Mouse (Mus musculus) midbrain, embryonic 12.5 days (tissue): ENCODE measurements around the gene C1qtnf5. TPM values are rescaled to one million over a fixed set of nuclear protein-coding genes. Genes with fewer than 3 reads are reported as not detected.

Source experiments
- ATAC-seq: fragments of 200-750 bp; cut with Nextera tagmentation; 2 replicates; pipeline ENCODE4 v1.8.0; 2017; ENCODE audit warnings: low read depth, moderate TSS enrichment, moderate library complexity; ENCODE audit not compliant: low FRiP score
- H3K27ac ChIP-seq: fragments of 300-500 bp; sonication (generic); replicated peaks from 2 replicates; pipeline ENCODE4 v1.5.1; 2016; ENCODE audit warnings: mild to moderate bottlenecking
- H3K27me3 ChIP-seq: fragments of 300-500 bp; sonication (generic); 2 replicates; pipeline ENCODE4 v1.6.1; 2016; ENCODE audit warnings: mild to moderate bottlenecking
- H3K36me3 ChIP-seq: fragments of 300-500 bp; sonication (generic); 2 replicates; pipeline ENCODE4 v1.6.1; 2016
- H3K4me1 ChIP-seq: fragments of 300-500 bp; sonication (generic); 2 replicates; pipeline ENCODE4 v1.6.1; 2016
- H3K4me2 ChIP-seq: fragments of 300-500 bp; sonication (generic); replicated peaks from 2 replicates; pipeline ENCODE4 v1.6.1; 2016; ENCODE audit warnings: mild to moderate bottlenecking, moderate library complexity
- H3K4me3 ChIP-seq: fragments of 300-500 bp; sonication (generic); 2 replicates; pipeline ENCODE4 v1.5.1; 2016; ENCODE audit warnings: mild to moderate bottlenecking
- H3K9ac ChIP-seq: fragments of 300-500 bp; sonication (generic); replicated peaks from 2 replicates; pipeline ENCODE4 v1.6.1; 2016; ENCODE audit warnings: mild to moderate bottlenecking, moderate library complexity
- H3K9me3 ChIP-seq: fragments of 300-500 bp; sonication (generic); 2 replicates; pipeline ENCODE4 v1.6.1; 2016; ENCODE audit warnings: mild to moderate bottlenecking
- WGBS: fragments of 180-500 bp; shearing (Covaris S2); methylation state at CpG from one replicate; pipeline ENCODE4 v1.1.7; 2016; 5-methylcytosine and 5-hydroxymethylcytosine counted together
- polyA plus RNA-seq: library from polyadenylated mRNA; unstranded; fragments of >200 nt; fragmentation: Nextera tagmentation; extraction: Ambion mirVana; gene quantifications from 2 replicates; pipeline ENCODE4 v1.2.1, GENCODE M21; 2016

The C1qtnf5 gene
- polyA plus RNA-seq, 1 experiment from 2014 or later: 1.3 TPM

GRCm38 (mm10) chr9:44093612-44094503 lies 13.2 kb upstream of the C1qtnf5 start:
- H3K36me3 ChIP-seq: no peaks in the 10 kb centered on the region
- H3K27me3 ChIP-seq: peaks cover 5% of the 10 kb centered on the region; the same call in 1 of the 2 replicates
- H3K4me1 ChIP-seq: peaks cover 13% of the 10 kb centered on the region
- 30% methylated on average over 24 of the region's 24 CpGs for WGBS
- peak overlapping the region; percentile 31 for H3K4me2 ChIP-seq
- H3K4me3 ChIP-seq: peak overlapping the region; percentile 4; the same call in 1 of the 2 replicates
- H3K9me3 ChIP-seq: no peaks in the 10 kb centered on the region
- no peak overlapping the region for H3K9ac ChIP-seq
- ATAC-seq: peak; percentile 44; the same call in 1 of the 2 replicates
- no peak overlapping the region for H3K27ac ChIP-seq

GRCm38 (mm10) chr9:44094737-44095136 lies 12.3 kb upstream of the C1qtnf5 start:
- Histone ChIP-seq H3K4me1 (peaks cover 13% of the 10 kb centered on the region), H3K4me3 (no peak overlapping the region), H3K36me3 (no peaks in the 10 kb centered on the region), H3K27me3 (peaks cover 3% of the 10 kb centered on the region; the same call in 1 of the 2 replicates), H3K27ac (no peak overlapping the region), H3K9me3 (no peaks in the 10 kb centered on the region), H3K4me2 (no peak overlapping the region), H3K9ac (no peak overlapping the region)
- ATAC-seq: no peak
- 92% methylated on average over 3 of the region's 3 CpGs for WGBS

DNA sequence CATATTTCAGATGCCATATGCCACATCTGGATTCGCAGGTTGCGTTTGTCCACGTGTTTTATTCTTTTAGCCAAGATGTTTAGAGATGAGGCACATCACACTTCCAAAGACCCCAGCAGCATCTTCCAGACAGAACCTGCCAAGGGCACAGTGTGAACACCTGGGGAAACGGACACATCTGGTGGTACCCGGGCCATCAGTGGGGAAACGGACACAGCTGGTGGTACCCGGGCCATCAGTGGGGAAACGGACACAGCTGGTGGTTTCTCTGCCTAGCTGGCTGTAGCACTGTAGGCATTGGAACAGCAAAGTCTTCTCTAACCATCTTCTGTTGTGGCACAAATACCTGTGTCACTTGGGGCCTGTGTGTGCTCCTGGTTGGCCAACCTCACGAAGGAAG lies 11.3 kb upstream of the C1qtnf5 start:
- no peaks in the 10 kb centered on the region for H3K27me3 ChIP-seq
- H3K4me1 ChIP-seq: peaks cover 13% of the 10 kb centered on the region
- H3K4me3 ChIP-seq: no peak overlapping the region
- ATAC-seq: no peak
- H3K9me3 ChIP-seq: no peaks in the 10 kb centered on the region
- 95% methylated on average over 9 of the region's 9 CpGs for WGBS
- H3K4me2 ChIP-seq: no peak overlapping the region
- no peak overlapping the region for H3K9ac ChIP-seq
- H3K36me3 ChIP-seq: no peaks in the 10 kb centered on the region
- no peak overlapping the region for H3K27ac ChIP-seq

DNA sequence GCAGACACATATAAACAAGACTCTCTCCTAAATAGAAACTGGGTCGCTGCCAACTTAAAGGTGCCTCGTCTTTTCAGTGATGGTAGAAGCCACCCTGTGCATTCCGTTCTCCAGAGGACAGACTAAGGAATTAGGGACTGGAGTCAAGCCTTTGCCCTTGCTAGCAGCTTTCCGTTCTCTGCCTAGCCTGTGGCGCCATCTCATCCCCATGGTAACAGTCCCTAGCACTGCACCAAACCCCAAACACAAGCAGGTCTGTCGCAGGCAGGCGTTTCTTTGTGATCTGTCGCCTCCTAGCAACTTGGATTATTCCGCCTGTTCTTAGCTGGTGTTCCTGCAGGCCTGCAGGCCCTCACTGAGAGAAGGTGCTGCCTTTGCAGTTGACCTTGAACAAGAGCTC lies 10.5 kb upstream of the C1qtnf5 start:
- Histone ChIP-seq H3K4me3 (no peak overlapping the region), H3K4me2 (no peak overlapping the region), H3K27me3 (no peaks in the 10 kb centered on the region), H3K27ac (peak overlapping the region; percentile 43; the same call in 1 of the 2 replicates), H3K9me3 (no peaks in the 10 kb centered on the region), H3K36me3 (no peaks in the 10 kb centered on the region), H3K4me1 (peaks cover 15% of the 10 kb centered on the region), H3K9ac (no peak overlapping the region)
- 8% methylated on average over 9 of the region's 9 CpGs for WGBS
- ATAC-seq: peak; percentile 60; the same call in 1 of the 2 replicates

- peaks cover 13% of the 10 kb centered on the region for H3K4me1 ChIP-seq
- no peak for ATAC-seq
These were observed 5.6 kb upstream of the C1qtnf5 start, which contains the start of gene Mfrp for GRCm38 (mm10) chr9:44101490-44101889. Mfrp (plus strand) TSS chr9:44101729.

GRCm38 (mm10) chr9:44104881-44105280 lies 2.2 kb upstream of the C1qtnf5 start:
- H3K4me3 ChIP-seq: no peak overlapping the region
- H3K27ac ChIP-seq: no peak overlapping the region
- H3K27me3 ChIP-seq: no peaks in the 10 kb centered on the region
- no peaks in the 10 kb centered on the region for H3K9me3 ChIP-seq
- no peak overlapping the region; the same call in 1 of the 2 replicates for H3K9ac ChIP-seq
- H3K36me3 ChIP-seq: peaks cover 11% of the 10 kb centered on the region; the same call in 1 of the 2 replicates
- H3K4me2 ChIP-seq: no peak overlapping the region
- ATAC-seq: no peak
- WGBS: 93% methylated on average over 7 of the region's 7 CpGs
- H3K4me1 ChIP-seq: peaks cover 42% of the 10 kb centered on the region

More at GRCm38 (mm10) chr9:44101490-44101889, 5.6 kb upstream of the C1qtnf5 start, which contains the start of gene Mfrp:
- H3K27ac ChIP-seq: no peak within 1 kb of the TSS
- H3K36me3 ChIP-seq: peaks cover 11% of the 10 kb centered on the region; the same call in 1 of the 2 replicates
- no peak within 1 kb of the TSS; the same call in 1 of the 2 replicates for H3K4me2 ChIP-seq
- no peak within 1 kb of the TSS for H3K9ac ChIP-seq
- H3K4me3 ChIP-seq: no peak within 1 kb of the TSS
- no peaks in the 10 kb centered on the region for H3K27me3 ChIP-seq
- WGBS: 29% methylated on average over 9 of the region's 9 CpGs
- H3K9me3 ChIP-seq: no peaks in the 10 kb centered on the region

DNA sequence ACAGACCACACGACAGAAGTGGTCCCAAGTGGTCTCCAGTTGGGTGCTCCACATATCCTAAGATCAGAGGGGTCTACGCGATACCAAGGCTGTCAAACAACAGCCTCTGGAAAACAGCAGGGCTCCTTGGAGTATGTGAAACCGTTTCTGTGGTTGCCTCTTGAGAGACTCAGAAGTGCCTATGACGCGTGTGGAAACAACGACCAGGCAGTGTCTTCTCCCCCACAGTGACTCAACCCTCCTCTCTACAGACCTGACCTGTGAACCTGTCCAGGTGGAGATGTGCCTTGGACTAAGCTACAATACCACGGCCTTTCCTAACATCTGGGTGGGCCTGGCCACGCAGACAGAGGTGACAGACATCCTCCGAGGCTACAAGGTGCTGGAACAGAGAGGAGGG lies 1.3 kb upstream of the C1qtnf5 start:
- peaks cover 51% of the 10 kb centered on the region for H3K4me1 ChIP-seq
- H3K4me2 ChIP-seq: no peak overlapping the region
- 90% methylated on average over 10 of the region's 10 CpGs for WGBS
- no peak for ATAC-seq
- no peak overlapping the region for H3K9ac ChIP-seq
- peaks cover 11% of the 10 kb centered on the region; the same call in 1 of the 2 replicates for H3K36me3 ChIP-seq
- H3K27me3 ChIP-seq: no peaks in the 10 kb centered on the region
- H3K4me3 ChIP-seq: no peak overlapping the region
- no peak overlapping the region for H3K27ac ChIP-seq
- H3K9me3 ChIP-seq: no peaks in the 10 kb centered on the region

DNA sequence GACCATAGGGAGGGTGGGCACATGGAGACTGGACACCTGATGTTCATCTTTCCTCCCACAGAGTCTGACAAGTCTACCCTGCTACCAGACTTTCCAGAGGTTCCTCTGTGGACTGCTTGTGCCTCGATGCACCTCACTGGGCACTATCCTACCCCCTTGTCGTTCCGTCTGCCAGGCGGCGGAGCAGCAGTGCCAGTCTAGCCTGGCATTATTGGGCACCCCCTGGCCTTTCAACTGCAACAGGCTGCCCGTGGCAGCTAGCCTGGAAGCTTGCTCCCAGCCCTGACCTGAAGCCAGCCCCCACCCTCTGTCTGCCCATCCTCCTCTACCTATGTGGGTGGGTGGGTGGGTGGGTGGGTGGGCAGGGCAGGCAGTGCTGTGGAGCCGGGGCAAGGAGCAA lies 863 bp upstream of the C1qtnf5 start:
- no peak overlapping the region; the same call in 1 of the 2 replicates for H3K9ac ChIP-seq
- no peak for ATAC-seq
- H3K4me1 ChIP-seq: peaks cover 51% of the 10 kb centered on the region
- peaks cover 11% of the 10 kb centered on the region; the same call in 1 of the 2 replicates for H3K36me3 ChIP-seq
- H3K27me3 ChIP-seq: no peaks in the 10 kb centered on the region
- no peaks in the 10 kb centered on the region for H3K9me3 ChIP-seq
- H3K27ac ChIP-seq: no peak overlapping the region
- 97% methylated on average over 7 of the region's 7 CpGs for WGBS
- H3K4me2 ChIP-seq: no peak overlapping the region
- no peak overlapping the region for H3K4me3 ChIP-seq

DNA sequence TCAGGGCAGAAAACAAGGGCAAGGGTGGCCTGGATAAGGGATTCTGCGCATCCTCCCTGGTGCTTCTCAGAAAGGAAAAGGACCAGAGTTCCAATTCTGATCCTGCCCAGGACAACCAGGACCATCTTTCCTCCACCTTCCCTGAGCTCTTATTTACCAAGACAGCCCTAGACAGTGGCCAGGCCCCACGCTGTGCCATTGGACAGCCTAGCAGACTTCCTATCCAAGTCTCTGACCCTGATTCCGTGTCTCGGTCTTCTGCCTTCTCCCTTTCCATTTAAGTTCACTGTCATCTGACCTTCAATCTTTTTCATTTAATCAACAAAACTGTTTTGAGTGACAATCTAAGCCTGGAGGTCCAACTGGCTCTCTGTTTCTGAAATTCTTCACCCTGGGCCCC lies 449 bp upstream of the C1qtnf5 start:
- Histone ChIP-seq H3K27ac (peak overlapping the region; percentile 60; the same call in 1 of the 2 replicates), H3K4me2 (peak overlapping the region; percentile 46)

GRCm38 (mm10) chr9:44107557-44108179 lies 623 bp downstream of the C1qtnf5 start:
- H3K27me3 ChIP-seq: no peaks in the 10 kb centered on the region
- H3K9me3 ChIP-seq: no peaks in the 10 kb centered on the region
- H3K4me3 ChIP-seq: peak overlapping the region; percentile 21
- ATAC-seq: 0 out of 2 replicates have a peak, but pooled peaks have one; percentile 24
- peak overlapping the region; percentile 50 for H3K9ac ChIP-seq
- peaks cover 51% of the 10 kb centered on the region for H3K4me1 ChIP-seq
- peak overlapping the region; percentile 60 for H3K27ac ChIP-seq
- peaks cover 11% of the 10 kb centered on the region; the same call in 1 of the 2 replicates for H3K36me3 ChIP-seq
- whole genome bisulfite sequencing: 27% methylated on average over 25 of the region's 25 CpGs
- peak overlapping the region; percentile 46 for H3K4me2 ChIP-seq

More for the DNA sequence above, 449 bp upstream of the C1qtnf5 start:
- no peak for ATAC-seq
- Histone ChIP-seq H3K36me3 (peaks cover 11% of the 10 kb centered on the region; the same call in 1 of the 2 replicates), H3K4me3 (peak overlapping the region; percentile 21; the same call in 1 of the 2 replicates), H3K4me1 (peaks cover 49% of the 10 kb centered on the region), H3K27me3 (no peaks in the 10 kb centered on the region), H3K9ac (peak overlapping the region; percentile 50), H3K9me3 (no peaks in the 10 kb centered on the region)
- 52% methylated on average over 4 of the region's 4 CpGs for WGBS

DNA sequence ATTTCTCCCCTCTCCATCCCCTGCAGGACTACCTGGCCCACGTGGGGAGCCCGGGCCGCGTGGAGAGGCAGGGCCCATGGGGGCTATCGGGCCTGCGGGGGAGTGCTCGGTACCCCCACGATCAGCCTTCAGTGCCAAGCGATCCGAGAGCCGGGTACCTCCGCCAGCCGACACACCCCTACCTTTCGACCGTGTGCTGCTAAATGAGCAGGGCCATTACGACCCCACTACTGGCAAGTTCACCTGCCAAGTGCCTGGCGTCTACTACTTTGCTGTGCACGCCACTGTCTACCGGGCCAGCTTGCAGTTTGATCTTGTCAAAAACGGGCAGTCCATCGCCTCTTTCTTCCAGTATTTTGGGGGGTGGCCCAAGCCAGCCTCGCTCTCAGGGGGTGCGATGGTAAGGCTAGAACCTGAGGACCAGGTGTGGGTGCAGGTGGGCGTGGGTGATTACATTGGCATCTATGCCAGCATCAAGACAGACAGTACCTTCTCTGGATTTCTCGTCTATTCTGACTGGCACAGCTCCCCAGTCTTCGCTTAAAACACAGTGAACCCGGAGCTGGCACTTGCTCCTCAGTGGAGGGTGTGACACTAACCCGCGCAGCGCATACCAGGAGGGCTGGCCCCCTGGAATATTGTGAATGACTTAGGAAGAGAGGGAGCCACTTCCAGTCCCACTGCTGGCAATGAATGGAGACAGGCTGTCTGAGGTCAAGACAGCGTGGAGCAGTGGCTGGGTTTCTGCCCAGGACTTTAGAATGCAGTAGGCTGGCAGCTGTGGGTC lies 1.4 kb downstream of the C1qtnf5 start:
- Histone ChIP-seq H3K4me2 (peak overlapping the region; percentile 46), H3K4me1 (peaks cover 51% of the 10 kb centered on the region), H3K27ac (no peak overlapping the region), H3K9ac (peak overlapping the region; percentile 25; the same call in 1 of the 2 replicates), H3K9me3 (no peaks in the 10 kb centered on the region), H3K4me3 (peak overlapping the region; percentile 21), H3K27me3 (no peaks in the 10 kb centered on the region), H3K36me3 (peaks cover 11% of the 10 kb centered on the region; the same call in 1 of the 2 replicates)
- no peak for ATAC-seq
- 81% methylated on average over 31 of the region's 31 CpGs for WGBS
